Mouse (Mus musculus): ENCODE data around the gene Cd180. TPM values are rescaled to one million over a fixed set of nuclear protein-coding genes. Genes with fewer than 3 reads are reported as not detected.

Cd180 gene
- total RNA-seq, 2 experiments from 2014 or later: 0.86 to 0.98 TPM

GRCm38 (mm10) chr13:102783531-102784310 is 90.4 kb downstream of the Cd180 start:
- DNase-seq: no peak

- no peak for DNase-seq
These were observed 93.4 kb downstream of the Cd180 start for GRCm38 (mm10) chr13:102786666-102787230.
